Mouse (Mus musculus) liver, embryonic 14.5 days (tissue): ENCODE results near the gene Srgap2. TPM values are rescaled to one million over a fixed set of nuclear protein-coding genes. Genes with fewer than 3 reads are reported as not detected.

ENCODE experiments used
- ATAC-seq: fragments of 200-750 bp; cut with Nextera tagmentation; 2 replicates; pipeline ENCODE4 v1.8.0; 2017; ENCODE audit warnings: moderate number of reproducible peaks, mild to moderate bottlenecking, moderate library complexity; ENCODE audit not compliant: insufficient read depth
- DNase-seq, 3 experiments: peaks; one replicate each; pipeline ENCODE4 v3.0.0-alpha.2; 2012 to 2013; ENCODE audit warnings: low read depth in 3 of 3, low spot score in 3 of 3
- H3K27ac ChIP-seq: fragments of 300-500 bp; sonication (generic); 2 replicates; pipeline ENCODE4 v1.5.1; 2014; ENCODE audit warnings: moderate library complexity, mild to moderate bottlenecking, control low read depth, inconsistent platforms
- H3K27me3 ChIP-seq: fragments of 300-500 bp; sonication (generic); 2 replicates; pipeline ENCODE4 v1.6.1; 2014; ENCODE audit warnings: mild to moderate bottlenecking, low read length, moderate library complexity; ENCODE audit not compliant: control insufficient read depth, insufficient read depth
- H3K36me3 ChIP-seq: fragments of 300-500 bp; sonication (generic); replicated peaks from 2 replicates; pipeline ENCODE4 v1.6.1; 2014; ENCODE audit warnings: low read depth; ENCODE audit not compliant: control insufficient read depth, insufficient read depth
- H3K4me1 ChIP-seq, 2 experiments: fragments of 200-500 bp in 1 of 2; fragments of 300-500 bp in 1 of 2; sonication (generic) in 1 of 2; replicated peaks; 2 replicates each; pipeline ENCODE4 v1.6.1; 2012 to 2014; ENCODE audit warnings: antibody characterized with exemption in 1 of 2, inconsistent platforms in 1 of 2, low read length in 1 of 2; ENCODE audit not compliant: control insufficient read depth in 2 of 2, insufficient read depth in 2 of 2
- H3K4me2 ChIP-seq: fragments of 300-500 bp; sonication (generic); 2 replicates; pipeline ENCODE4 v1.6.1; 2014; ENCODE audit warnings: low read depth, mild to moderate bottlenecking, control low read depth, moderate library complexity
- H3K4me3 ChIP-seq, 2 experiments: fragments of 200-500 bp in 1 of 2; fragments of 300-500 bp in 1 of 2; sonication (generic) in 1 of 2; 2 replicates each; pipeline ENCODE4 v1.5.1; 2012 to 2014; ENCODE audit warnings: low read depth in 2 of 2, low read length in 2 of 2, mild to moderate bottlenecking in 2 of 2, control low read depth in 1 of 2, inconsistent platforms in 1 of 2, moderate library complexity in 1 of 2; ENCODE audit not compliant: insufficient read depth in 1 of 2
- H3K9ac ChIP-seq: fragments of 300-500 bp; sonication (generic); replicated peaks from 2 replicates; pipeline ENCODE4 v1.6.1; 2014; ENCODE audit warnings: mild to moderate bottlenecking, control low read depth, moderate library complexity
- H3K9me3 ChIP-seq: fragments of 300-500 bp; sonication (generic); 2 replicates; pipeline ENCODE4 v1.6.1; 2016; ENCODE audit warnings: low read length, mixed read lengths; ENCODE audit not compliant: control insufficient read depth
- CTCF ChIP-seq: IDR thresholded peaks from 2 replicates; pipeline ENCODE4 v1.5.1; 2016; ENCODE audit warnings: antibody characterized with exemption, low read depth, control low read depth
- EP300 ChIP-seq: IDR thresholded peaks from 2 replicates; pipeline ENCODE4 v1.6.1; 2016; ENCODE audit warnings: antibody characterized with exemption, low read depth
- WGBS: fragments of 180-500 bp; shearing (Covaris S2); extraction: QIAGEN DNeasy Blood & Tissue Kit; methylation state at CpG from one replicate; pipeline ENCODE4 v1.1.7; 2014; ENCODE audit not compliant: insufficient replicate concordance; 5-methylcytosine and 5-hydroxymethylcytosine counted together
- polyA plus RNA-seq, 2 experiments: library from polyadenylated mRNA; depleted of rRNA in 1 of 2; stranded (reverse) in 1 of 2; unstranded in 1 of 2; fragments of >200 nt; fragmentation: Nextera tagmentation in 1 of 2; extraction: Ambion mirVana in 1 of 2; gene quantifications; 2 replicates each; pipeline versions ENCODE4 v1.2.1 to v1.2.3; 2012 to 2014

Gene Srgap2
- polyA plus RNA-seq, 2 experiments = 3.9 to 4.9 TPM

DNA sequence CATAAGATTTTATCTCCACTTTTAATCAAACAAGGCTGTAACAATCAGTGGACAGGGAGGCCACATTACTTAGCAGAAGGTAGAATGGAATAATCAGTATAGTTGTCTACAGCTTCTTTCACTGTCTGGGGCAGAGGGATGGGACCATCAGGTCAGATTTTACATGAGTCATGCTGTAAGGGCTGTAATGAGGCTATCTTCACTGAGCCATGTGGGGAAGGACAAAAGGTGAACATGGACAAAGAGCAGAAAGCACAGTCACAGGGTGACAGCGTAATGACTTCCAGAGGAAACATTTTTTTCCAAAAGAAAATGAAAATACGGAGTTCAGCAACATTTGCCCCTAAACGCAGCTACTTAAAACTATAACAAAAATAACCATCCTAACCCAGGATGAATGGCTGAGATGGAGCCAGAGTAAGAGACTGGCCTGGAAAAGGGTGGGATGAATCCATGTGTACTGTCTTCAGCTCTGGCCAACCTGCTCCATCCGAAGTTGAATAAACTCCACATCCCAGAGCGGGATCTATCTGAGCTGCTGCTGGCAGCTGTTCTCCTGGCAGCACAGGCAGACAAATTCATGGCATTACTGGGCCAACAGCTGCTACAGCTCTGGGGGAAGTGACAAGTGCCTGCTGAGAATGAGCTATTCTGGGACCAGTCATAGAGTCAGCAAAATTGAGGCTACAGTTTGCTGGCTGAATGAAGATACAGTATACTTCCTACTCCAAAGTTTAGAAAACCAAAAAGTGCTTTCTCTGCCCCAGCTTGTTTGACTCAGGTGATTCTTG is 95.5 kb downstream of the Srgap2 start:
- Histone ChIP-seq H3K27me3 (no peaks in the 10 kb centered on the region), H3K9me3 (no peaks in the 10 kb centered on the region), H3K27ac (no peak overlapping the region), H3K36me3 (no peaks in the 10 kb centered on the region), H3K4me1 (peaks cover 3 to 5% of the 10 kb centered on the region in 2 experiments; a peak in 2 of 4 replicates), H3K9ac (no peak overlapping the region), H3K4me3 (no peak overlapping the region), H3K4me2 (no peak overlapping the region)
- ATAC-seq (no peak), DNase-seq (no peak)
- TF ChIP-seq CTCF (no peak), EP300 (no peak)
- 64% methylated on average over 5 of the region's 5 CpGs for WGBS

DNA sequence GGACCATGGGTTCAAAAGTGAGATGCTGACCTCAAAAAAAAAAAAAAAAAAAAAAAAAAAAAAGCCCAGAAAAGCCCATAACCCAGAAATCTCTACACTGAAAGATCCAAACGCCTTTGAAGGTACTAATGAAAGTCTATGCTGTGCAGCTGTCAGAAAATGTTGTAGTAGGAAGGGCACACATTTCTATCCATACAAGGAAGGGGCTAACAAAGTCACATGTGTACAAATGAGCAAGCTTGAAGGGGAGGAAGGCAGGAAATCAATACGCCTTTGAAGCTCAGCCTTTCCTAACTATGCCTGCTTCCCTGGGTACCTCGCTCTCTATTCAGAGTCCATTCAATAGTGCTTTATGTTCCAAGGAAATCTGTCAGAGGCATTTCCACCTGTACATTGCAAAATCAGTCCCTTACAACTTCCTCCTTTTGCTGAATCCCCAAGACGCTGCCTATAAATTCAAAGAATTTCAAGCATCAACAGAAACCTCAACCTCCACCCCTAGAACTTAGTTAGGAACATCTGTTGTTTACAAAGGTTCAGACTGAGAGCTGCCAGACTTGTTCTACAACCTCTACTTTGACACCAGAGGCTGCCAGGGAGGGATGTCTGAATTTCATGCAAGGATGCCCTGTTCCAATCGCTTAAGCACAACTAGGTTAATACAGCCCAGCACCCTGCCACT is 99.9 kb downstream of the Srgap2 start:
- TF ChIP-seq EP300 (no peak), CTCF (no peak)
- Histone ChIP-seq H3K9me3 (no peaks in the 10 kb centered on the region), H3K4me2 (no peak overlapping the region), H3K4me1 (peaks cover 3 to 5% of the 10 kb centered on the region in 2 experiments; a peak in 2 of 4 replicates), H3K4me3 (no peak overlapping the region), H3K27ac (no peak overlapping the region), H3K27me3 (no peaks in the 10 kb centered on the region), H3K9ac (no peak overlapping the region), H3K36me3 (no peaks in the 10 kb centered on the region)
- 29% methylated on average over 5 of the region's 5 CpGs for WGBS
- ATAC-seq = no peak
- DNase-seq = no peak

DNA sequence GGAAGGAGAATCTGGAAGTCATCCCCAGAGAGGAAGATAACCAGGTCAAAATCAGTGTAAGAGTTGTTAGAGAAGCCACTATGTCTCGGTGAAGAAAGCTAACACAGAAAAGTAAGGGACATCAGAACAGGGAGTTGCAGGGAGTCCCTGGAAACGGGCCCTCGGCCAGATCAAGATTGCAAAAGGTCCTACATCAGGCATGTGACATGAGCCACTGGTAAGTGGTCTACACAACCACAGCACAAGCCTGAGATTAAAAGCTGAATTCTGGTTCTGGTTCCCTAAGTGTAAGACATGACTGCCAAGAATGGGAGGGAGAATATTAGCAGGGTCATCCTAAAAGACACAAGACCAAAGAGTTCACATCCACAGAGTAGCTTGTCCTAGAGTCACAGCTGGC is 104.1 kb downstream of the Srgap2 start:
- no peak for DNase-seq
- no peak for TF ChIP-seq EP300
- no peak for TF ChIP-seq CTCF
- WGBS = 56% methylated on average over 3 of the region's 3 CpGs

DNA sequence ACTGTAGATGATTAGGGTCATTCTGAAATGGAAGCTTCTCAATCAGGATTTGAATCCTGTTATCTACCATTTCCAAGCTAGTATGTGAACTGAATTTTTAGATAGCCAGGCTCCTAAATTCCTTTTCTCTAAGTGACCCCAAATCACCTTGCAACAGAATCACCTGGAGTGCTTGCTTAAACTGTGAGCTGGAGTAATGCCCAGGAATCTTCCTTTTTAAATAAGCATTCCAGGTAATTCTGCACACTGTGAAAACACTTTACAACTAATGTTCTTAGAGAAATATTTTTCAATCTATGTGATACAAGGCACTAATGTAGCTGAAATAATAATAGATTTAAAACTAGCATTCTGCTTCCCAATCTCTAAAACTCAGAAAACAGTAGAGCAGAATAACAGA is 106.0 kb downstream of the Srgap2 start:
- Histone ChIP-seq H3K4me1 (peaks cover 3 to 5% of the 10 kb centered on the region in 2 experiments; a peak in 2 of 4 replicates), H3K9ac (no peak overlapping the region), H3K9me3 (no peaks in the 10 kb centered on the region), H3K27me3 (no peaks in the 10 kb centered on the region), H3K4me3 (no peak overlapping the region), H3K27ac (no peak overlapping the region), H3K36me3 (no peaks in the 10 kb centered on the region), H3K4me2 (no peak overlapping the region)
- ATAC-seq (no peak), DNase-seq (no peak)
- TF ChIP-seq EP300 (no peak), CTCF (no peak)

More for the DNA sequence above, 104.1 kb downstream of the Srgap2 start:
- H3K27me3 ChIP-seq = no peaks in the 10 kb centered on the region
- no peak overlapping the region for H3K9ac ChIP-seq
- H3K4me2 ChIP-seq = no peak overlapping the region
- H3K4me3 ChIP-seq = no peak overlapping the region
- H3K9me3 ChIP-seq = no peaks in the 10 kb centered on the region
- H3K27ac ChIP-seq = no peak overlapping the region
- no peaks in the 10 kb centered on the region for H3K36me3 ChIP-seq
- no peak for ATAC-seq
- H3K4me1 ChIP-seq = peaks cover 3 to 8% of the 10 kb centered on the region in 2 experiments; a peak in 2 of 4 replicates

DNA sequence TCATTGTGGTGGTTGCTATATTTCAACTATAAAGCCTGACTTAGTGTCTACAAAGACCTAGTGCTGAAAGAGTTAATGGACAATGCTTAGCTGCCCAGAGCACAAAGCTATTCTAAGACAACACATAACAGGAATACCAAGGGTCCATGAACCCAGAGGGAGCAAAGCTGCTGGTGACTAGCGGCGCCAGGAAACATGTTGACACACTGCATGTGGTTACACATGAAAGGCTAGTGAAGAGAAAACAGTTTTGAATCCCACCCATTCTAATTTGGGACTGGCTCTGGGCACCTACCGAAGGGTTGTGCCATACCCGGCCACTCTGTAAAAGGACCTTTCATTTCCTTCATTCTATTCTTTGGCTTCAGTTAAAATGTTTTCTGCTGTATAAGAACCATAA is 106.5 kb downstream of the Srgap2 start:
- no peak overlapping the region for H3K9ac ChIP-seq
- peaks cover 3 to 5% of the 10 kb centered on the region in 2 experiments; a peak in 2 of 4 replicates for H3K4me1 ChIP-seq
- no peaks in the 10 kb centered on the region for H3K36me3 ChIP-seq
- no peaks in the 10 kb centered on the region for H3K27me3 ChIP-seq
- H3K27ac ChIP-seq = no peak overlapping the region
- DNase-seq (no peak), ATAC-seq (no peak)
- TF ChIP-seq CTCF = no peak
- no peak for TF ChIP-seq EP300
- H3K4me3 ChIP-seq = no peak overlapping the region
- WGBS = 75% methylated on average over 4 of the region's 4 CpGs
- H3K4me2 ChIP-seq = no peak overlapping the region
- H3K9me3 ChIP-seq = no peaks in the 10 kb centered on the region
